Mouse (Mus musculus): ENCODE measurements around the gene 4930590J08Rik. TPM values are rescaled to one million over a fixed set of nuclear protein-coding genes. Genes with fewer than 3 reads are reported as not detected.
"Not testable (repeated sequence)": the region's sequence is repeated elsewhere in the genome, so short reads cannot be mapped to it uniquely, and the experiment has no call there.

4930590J08Rik gene
- polyA plus RNA-seq (2016; fragmentation: Nextera tagmentation; extraction: Ambion mirVana) = 0.45 and 0.58 TPM in 2 replicates

- not testable (repeated sequence) for H3K4me3 ChIP-seq; H3K4me2 ChIP-seq (replicated peaks); H3K27me3 ChIP-seq; H3K9ac ChIP-seq; H3K9me3 ChIP-seq; ATAC-seq (ENCODE audit: insufficient number of reproducible peaks, insufficient read depth, low FRiP score, low TSS enrichment); H3K27ac ChIP-seq; H3K4me1 ChIP-seq
- WGBS = 97% methylated on average over 2 of the region's 2 CpGs
- H3K36me3 ChIP-seq = peaks cover 32% of the 10 kb centered on the region
These were observed at the start of gene 4930590J08Rik for GRCm38 (mm10) chr6:91902509-91902908. TSS of gene 4930590J08Rik (plus strand) at chr6:91902809.

GRCm38 (mm10) chr6:91858339-91858738, 44.3 kb upstream of the 4930590J08Rik start:
- H3K27me3 ChIP-seq = no peaks in the 10 kb centered on the region
- H3K4me2 ChIP-seq (replicated peaks) = no peak overlapping the region
- H3K27ac ChIP-seq = no peak overlapping the region
- H3K36me3 ChIP-seq = no peaks in the 10 kb centered on the region
- no peaks in the 10 kb centered on the region for H3K9me3 ChIP-seq
- no peak overlapping the region for H3K9ac ChIP-seq
- H3K4me3 ChIP-seq = no peak overlapping the region
- H3K4me1 ChIP-seq = no peaks in the 10 kb centered on the region; the same call in 1 of the 2 replicates
- 73% methylated on average over 5 of the region's 5 CpGs for WGBS
- ATAC-seq (ENCODE audit: insufficient number of reproducible peaks, insufficient read depth, low FRiP score, low TSS enrichment) = no peak

GRCm38 (mm10) chr6:91862848-91863247, 39.8 kb upstream of the 4930590J08Rik start:
- no peak overlapping the region for H3K4me2 ChIP-seq (replicated peaks)
- H3K4me3 ChIP-seq = no peak overlapping the region
- H3K27me3 ChIP-seq = no peaks in the 10 kb centered on the region
- H3K36me3 ChIP-seq = no peaks in the 10 kb centered on the region
- ATAC-seq (ENCODE audit: insufficient number of reproducible peaks, insufficient read depth, low FRiP score, low TSS enrichment) = no peak
- H3K27ac ChIP-seq = no peak overlapping the region
- H3K9ac ChIP-seq = no peak overlapping the region
- H3K9me3 ChIP-seq = no peaks in the 10 kb centered on the region
- H3K4me1 ChIP-seq = no peaks in the 10 kb centered on the region; the same call in 1 of the 2 replicates

GRCm38 (mm10) chr6:91864595-91864994, 38.0 kb upstream of the 4930590J08Rik start:
- no peak overlapping the region for H3K4me2 ChIP-seq (replicated peaks)
- no peaks in the 10 kb centered on the region for H3K27me3 ChIP-seq
- no peaks in the 10 kb centered on the region for H3K36me3 ChIP-seq
- 76% methylated on average over 5 of the region's 5 CpGs for WGBS
- no peaks in the 10 kb centered on the region for H3K9me3 ChIP-seq
- no peak overlapping the region for H3K9ac ChIP-seq
- H3K4me1 ChIP-seq = no peaks in the 10 kb centered on the region
- ATAC-seq (ENCODE audit: insufficient number of reproducible peaks, insufficient read depth, low FRiP score, low TSS enrichment) = no peak
- no peak overlapping the region for H3K27ac ChIP-seq
- H3K4me3 ChIP-seq = no peak overlapping the region

- Histone ChIP-seq H3K27me3 (no peaks in the 10 kb centered on the region), H3K36me3 (no peaks in the 10 kb centered on the region), H3K4me1 (no peaks in the 10 kb centered on the region), H3K4me3 (no peak overlapping the region), H3K27ac (no peak overlapping the region), H3K4me2 (replicated peaks) (no peak overlapping the region), H3K9ac (no peak overlapping the region), H3K9me3 (no peaks in the 10 kb centered on the region)
- ATAC-seq (ENCODE audit: insufficient number of reproducible peaks, insufficient read depth, low FRiP score, low TSS enrichment) = no peak
- WGBS = 82% methylated on average over 11 of the region's 11 CpGs
These were observed 37.0 kb upstream of the 4930590J08Rik start for GRCm38 (mm10) chr6:91865601-91866000.

- Histone ChIP-seq H3K4me3 (no peak overlapping the region), H3K4me1 (no peaks in the 10 kb centered on the region), H3K9ac (no peak overlapping the region), H3K36me3 (no peaks in the 10 kb centered on the region), H3K27ac (no peak overlapping the region), H3K27me3 (no peaks in the 10 kb centered on the region), H3K9me3 (no peaks in the 10 kb centered on the region), H3K4me2 (replicated peaks) (no peak overlapping the region)
- no peak for ATAC-seq (ENCODE audit: insufficient number of reproducible peaks, insufficient read depth, low FRiP score, low TSS enrichment)
- WGBS = 80% methylated on average over 5 of the region's 5 CpGs
These were observed 34.5 kb upstream of the 4930590J08Rik start for GRCm38 (mm10) chr6:91868091-91868490.

- Histone ChIP-seq H3K4me1 (no peaks in the 10 kb centered on the region), H3K27me3 (no peaks in the 10 kb centered on the region), H3K36me3 (no peaks in the 10 kb centered on the region), H3K9me3 (no peaks in the 10 kb centered on the region), H3K9ac (no peak overlapping the region), H3K4me2 (replicated peaks) (no peak overlapping the region), H3K4me3 (no peak overlapping the region), H3K27ac (no peak overlapping the region)
- WGBS = 58% methylated on average over 2 of the region's 2 CpGs
- ATAC-seq (ENCODE audit: insufficient number of reproducible peaks, insufficient read depth, low FRiP score, low TSS enrichment) = no peak
These were observed 29.8 kb upstream of the 4930590J08Rik start for GRCm38 (mm10) chr6:91872781-91873180.

- WGBS = under 1% methylated on average over 47 of the region's 47 CpGs
- peak; percentile 81 for ATAC-seq (ENCODE audit: insufficient number of reproducible peaks, insufficient read depth, low FRiP score, low TSS enrichment)
- Histone ChIP-seq H3K4me1 (peaks cover 10% of the 10 kb centered on the region), H3K27me3 (no peaks in the 10 kb centered on the region), H3K9ac (peak within 1 kb of the TSS; percentile 92), H3K4me3 (peak within 1 kb of the TSS; percentile 99), H3K27ac (peak within 1 kb of the TSS; percentile 63; the same call in 1 of the 2 replicates), H3K4me2 (replicated peaks) (peak within 1 kb of the TSS; percentile 82), H3K9me3 (no peaks in the 10 kb centered on the region), H3K36me3 (peaks cover 12% of the 10 kb centered on the region)
These were observed 24.5 kb upstream of the 4930590J08Rik start, which contains the start of gene Ccdc174 for GRCm38 (mm10) chr6:91877885-91878651. TSS of gene Ccdc174 (plus strand) at chr6:91878053.

GRCm38 (mm10) chr6:91883859-91884258, 18.8 kb upstream of the 4930590J08Rik start:
- H3K4me2 ChIP-seq (replicated peaks) = no peak overlapping the region
- peaks cover 6% of the 10 kb centered on the region for H3K4me1 ChIP-seq
- no peak overlapping the region for H3K4me3 ChIP-seq
- H3K36me3 ChIP-seq = peaks cover 57% of the 10 kb centered on the region
- no peaks in the 10 kb centered on the region for H3K9me3 ChIP-seq
- 81% methylated on average over 2 of the region's 2 CpGs for WGBS
- no peaks in the 10 kb centered on the region for H3K27me3 ChIP-seq
- no peak overlapping the region for H3K9ac ChIP-seq
- no peak overlapping the region for H3K27ac ChIP-seq
- no peak for ATAC-seq (ENCODE audit: insufficient number of reproducible peaks, insufficient read depth, low FRiP score, low TSS enrichment)

- Histone ChIP-seq H3K4me2 (replicated peaks) (no peak overlapping the region), H3K36me3 (peaks cover 79% of the 10 kb centered on the region), H3K27ac (no peak overlapping the region), H3K4me3 (no peak overlapping the region), H3K4me1 (no peaks in the 10 kb centered on the region), H3K9ac (no peak overlapping the region), H3K27me3 (no peaks in the 10 kb centered on the region), H3K9me3 (no peaks in the 10 kb centered on the region)
- ATAC-seq (ENCODE audit: insufficient number of reproducible peaks, insufficient read depth, low FRiP score, low TSS enrichment) = no peak
- 87% methylated on average over 3 of the region's 3 CpGs for WGBS
These were observed 13.2 kb upstream of the 4930590J08Rik start for GRCm38 (mm10) chr6:91889255-91889906.

GRCm38 (mm10) chr6:91890615-91891014, 12.0 kb upstream of the 4930590J08Rik start:
- no peak for ATAC-seq (ENCODE audit: insufficient number of reproducible peaks, insufficient read depth, low FRiP score, low TSS enrichment)

GRCm38 (mm10) chr6:91891776-91892175, 10.8 kb upstream of the 4930590J08Rik start:
- 89% methylated on average over 2 of the region's 2 CpGs for WGBS
- no peak overlapping the region for H3K4me2 ChIP-seq (replicated peaks)
- no peak overlapping the region for H3K27ac ChIP-seq
- H3K4me1 ChIP-seq = no peaks in the 10 kb centered on the region
- no peaks in the 10 kb centered on the region for H3K27me3 ChIP-seq
- no peaks in the 10 kb centered on the region for H3K9me3 ChIP-seq
- H3K9ac ChIP-seq = no peak overlapping the region
- H3K4me3 ChIP-seq = no peak overlapping the region
- H3K36me3 ChIP-seq = peaks cover 83% of the 10 kb centered on the region
- no peak for ATAC-seq (ENCODE audit: insufficient number of reproducible peaks, insufficient read depth, low FRiP score, low TSS enrichment)

More at GRCm38 (mm10) chr6:91890615-91891014, 12.0 kb upstream of the 4930590J08Rik start:
- H3K4me3 ChIP-seq = no peak overlapping the region
- 85% methylated on average over 5 of the region's 5 CpGs for WGBS
- H3K9ac ChIP-seq = no peak overlapping the region
- no peaks in the 10 kb centered on the region for H3K27me3 ChIP-seq
- no peaks in the 10 kb centered on the region for H3K9me3 ChIP-seq
- no peak overlapping the region for H3K27ac ChIP-seq
- H3K36me3 ChIP-seq = peaks cover 83% of the 10 kb centered on the region
- H3K4me2 ChIP-seq (replicated peaks) = no peak overlapping the region
- no peaks in the 10 kb centered on the region for H3K4me1 ChIP-seq
